Mouse (Mus musculus) thymus, postnatal 14 days (tissue): ENCODE data around the gene St3gal5.

Experiments
- DNase-seq: peaks from one replicate; pipeline ENCODE4 v3.0.0; 2021

St3gal5 gene

GRCm38 (mm10) chr6:72098021-72098655 is 746 bp downstream of the St3gal5 start:
- no peak for DNase-seq

GRCm38 (mm10) chr6:72098691-72099090 is 1.3 kb downstream of the St3gal5 start:
- DNase-seq: no peak

GRCm38 (mm10) chr6:72099281-72099680 is 1.9 kb downstream of the St3gal5 start:
- DNase-seq: no peak

- no peak for DNase-seq
Measured at GRCm38 (mm10) chr6:72100171-72100570, 2.8 kb downstream of the St3gal5 start.

- no peak for DNase-seq
Measured at GRCm38 (mm10) chr6:72100939-72101338, 3.5 kb downstream of the St3gal5 start.

GRCm38 (mm10) chr6:72101386-72101785 is 4.0 kb downstream of the St3gal5 start:
- no peak for DNase-seq

GRCm38 (mm10) chr6:72102066-72102465 is 4.7 kb downstream of the St3gal5 start:
- no peak for DNase-seq

GRCm38 (mm10) chr6:72104534-72104933 is 7.1 kb downstream of the St3gal5 start:
- no peak for DNase-seq

- DNase-seq: no peak
Measured at GRCm38 (mm10) chr6:72108941-72109892, 11.8 kb downstream of the St3gal5 start.

GRCm38 (mm10) chr6:72110577-72110976 is 13.2 kb downstream of the St3gal5 start:
- DNase-seq: no peak

GRCm38 (mm10) chr6:72112575-72112974 is 15.2 kb downstream of the St3gal5 start:
- DNase-seq: no peak

- DNase-seq: no peak
Measured at GRCm38 (mm10) chr6:72113093-72113702, 15.8 kb downstream of the St3gal5 start.

GRCm38 (mm10) chr6:72114902-72115301 is 17.5 kb downstream of the St3gal5 start:
- no peak for DNase-seq

- DNase-seq: no peak
Measured at GRCm38 (mm10) chr6:72117322-72117968, 20.1 kb downstream of the St3gal5 start.

- no peak for DNase-seq
Measured at GRCm38 (mm10) chr6:72119870-72120269, 22.5 kb downstream of the St3gal5 start.

GRCm38 (mm10) chr6:72121301-72121700 is 23.9 kb downstream of the St3gal5 start:
- no peak for DNase-seq

- no peak for DNase-seq
Measured at GRCm38 (mm10) chr6:72122515-72122914, 25.1 kb downstream of the St3gal5 start.

GRCm38 (mm10) chr6:72124315-72125103 is 27.1 kb downstream of the St3gal5 start:
- DNase-seq: no peak

GRCm38 (mm10) chr6:72126128-72126917 is 28.9 kb downstream of the St3gal5 start:
- no peak for DNase-seq

- no peak for DNase-seq
Measured at GRCm38 (mm10) chr6:72130056-72130455, 32.7 kb downstream of the St3gal5 start.

- DNase-seq: no peak
Measured at GRCm38 (mm10) chr6:72132671-72133214, 35.4 kb downstream of the St3gal5 start.
